Mouse (Mus musculus): ENCODE data around the gene Bcas3. TPM values are rescaled to one million over a fixed set of nuclear protein-coding genes. Genes with fewer than 3 reads are reported as not detected.

The Bcas3 gene
- total RNA-seq, 2 experiments from 2014 or later: 42.7 to 42.9 TPM

DNA sequence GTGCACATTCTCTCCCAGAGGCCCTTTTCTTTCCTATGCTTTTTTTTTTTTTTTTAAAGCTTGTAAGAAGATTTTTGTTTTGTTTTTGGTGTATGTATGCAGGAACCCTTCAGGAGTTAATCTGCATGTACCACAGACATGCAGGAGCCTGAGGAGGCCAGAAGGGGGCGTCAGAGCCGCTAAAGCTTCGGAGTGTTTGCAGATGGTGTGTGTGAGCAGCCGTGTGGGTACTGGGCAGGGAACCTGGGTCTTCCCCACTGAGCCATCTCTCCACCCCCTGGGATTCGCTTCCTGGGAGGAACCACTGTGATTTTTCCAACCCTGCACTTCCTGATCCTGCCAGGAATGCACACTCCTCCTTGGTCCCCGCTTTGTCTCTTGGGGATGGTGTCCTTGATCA, 497.8 kb downstream of the Bcas3 start:
- intact Hi-C loops (cut with DNase I): no loop called here
- DNase-seq: no peak

- no peak for DNase-seq
- intact Hi-C loops (cut with DNase I): no loop called here
These were observed 505.2 kb downstream of the Bcas3 start for GRCm38 (mm10) chr11:85857997-85858698.

DNA sequence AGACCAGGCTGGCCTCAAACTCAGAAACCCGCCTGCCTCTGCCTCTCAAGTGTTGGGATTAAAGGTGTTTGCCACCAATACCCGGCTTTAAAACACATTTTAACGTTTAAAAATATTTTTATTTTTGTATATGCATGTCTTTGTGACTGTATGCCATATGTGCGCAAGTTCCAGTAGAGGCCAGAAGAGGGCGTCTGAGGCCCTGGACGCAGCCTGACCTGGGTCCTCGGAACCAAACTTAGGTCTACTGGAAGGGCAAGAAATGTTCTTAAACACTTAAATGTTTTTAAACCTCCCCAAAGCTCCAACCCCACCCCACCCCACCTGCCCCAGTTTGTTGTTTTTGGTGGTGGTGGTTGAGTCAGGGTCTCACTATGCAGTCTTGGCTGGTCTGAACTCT, 511.4 kb downstream of the Bcas3 start:
- intact Hi-C loops (cut with DNase I): no loop called here
- no peak for DNase-seq

Small RNAs within 50 kb of the gene (microRNA-seq; reads per million reads assigned to microRNA genes)
- gene Mir5110: not detected

Other genes with a start within 250 kb of the Bcas3 start
- 10 to 100 TPM; 75.1 to 80.3 TPM for gene Usp32, start 213.0 kb upstream of the Bcas3 start, total RNA-seq (2021)
- under 1 TPM in 1 of 2 experiments, not detected in 1; 0.80 TPM for gene 1700125H20Rik, start 182.8 kb upstream of the Bcas3 start, total RNA-seq (2021)
- 10 to 100 TPM; 63.7 to 66.3 TPM for gene Appbp2, start 118.0 kb upstream of the Bcas3 start, total RNA-seq (2021)
- gene Ppm1d, start 41.9 kb upstream of the Bcas3 start, total RNA-seq (2021): 10 to 100 TPM; 20.2 to 21.3 TPM